Mouse (Mus musculus) lung, postnatal 0 days (tissue): ENCODE results near the gene Cmah. TPM values are rescaled to one million over a fixed set of nuclear protein-coding genes. Genes with fewer than 3 reads are reported as not detected.

Experiments used
- ATAC-seq: fragments of 200-750 bp; cut with Nextera tagmentation; 2 replicates; pipeline ENCODE4 v1.8.0; 2017; ENCODE audit warnings: moderate library complexity
- DNase-seq: peaks from one replicate; pipeline ENCODE4 v3.0.0-alpha.2; 2016; ENCODE audit warnings: low spot score
- H3K27ac ChIP-seq: fragments of 300-500 bp; sonication (generic); 2 replicates; pipeline ENCODE4 v1.5.1; 2014; ENCODE audit warnings: antibody characterized with exemption, mild to moderate bottlenecking, low read length, mixed read lengths
- H3K27me3 ChIP-seq: fragments of 300-500 bp; sonication (generic); replicated peaks from 2 replicates; pipeline ENCODE4 v1.6.1; 2014; ENCODE audit warnings: low read length, mixed read lengths; ENCODE audit not compliant: insufficient read depth
- H3K36me3 ChIP-seq: fragments of 300-500 bp; sonication (generic); 2 replicates; pipeline ENCODE4 v1.6.1; 2014; ENCODE audit warnings: low read length, mixed read lengths; ENCODE audit not compliant: insufficient read depth
- H3K4me1 ChIP-seq: fragments of 300-500 bp; sonication (generic); 2 replicates; pipeline ENCODE4 v1.6.1; 2014; ENCODE audit warnings: antibody characterized with exemption, low read depth, low read length, mixed read lengths; ENCODE audit not compliant: insufficient read depth
- H3K4me2 ChIP-seq: fragments of 300-500 bp; sonication (generic); replicated peaks from 2 replicates; pipeline ENCODE4 v1.6.1; 2014; ENCODE audit warnings: low read depth, mild to moderate bottlenecking, low read length, moderate library complexity, mixed read lengths
- H3K4me3 ChIP-seq: fragments of 300-500 bp; sonication (generic); 2 replicates; pipeline ENCODE4 v1.5.1; 2014; ENCODE audit warnings: low read depth, low read length
- H3K9ac ChIP-seq: fragments of 300-500 bp; sonication (generic); replicated peaks from 2 replicates; pipeline ENCODE4 v1.6.1; 2014; ENCODE audit warnings: low read depth, mild to moderate bottlenecking
- H3K9me3 ChIP-seq: fragments of 300-500 bp; sonication (generic); 2 replicates; pipeline ENCODE4 v1.6.1; 2016; ENCODE audit warnings: low read length, mixed read lengths
- CTCF ChIP-seq: IDR thresholded peaks from 2 replicates; pipeline ENCODE4 v1.5.1; 2016; ENCODE audit warnings: antibody characterized with exemption, mild to moderate bottlenecking
- EP300 ChIP-seq: IDR thresholded peaks from 2 replicates; pipeline ENCODE4 v1.6.1; 2016; ENCODE audit warnings: antibody characterized with exemption, mild to moderate bottlenecking, control low read depth
- WGBS: fragments of 180-500 bp; shearing (Covaris S2); extraction: QIAGEN DNeasy Blood & Tissue Kit; methylation state at CpG from one replicate; pipeline ENCODE4 v1.1.7; 2014; 5-methylcytosine and 5-hydroxymethylcytosine counted together
- polyA plus RNA-seq: library from polyadenylated mRNA; unstranded; fragments of >200 nt; fragmentation: Nextera tagmentation; extraction: Ambion mirVana; gene quantifications from 2 replicates; pipeline ENCODE4 v1.2.1, GENCODE M21; 2015

The Cmah gene
- polyA plus RNA-seq, 1 experiment from 2014 or later: 0.74 TPM

GRCm38 (mm10) chr13:24403054-24403453 is 75.8 kb downstream of the Cmah start:
- Histone ChIP-seq H3K27ac (no peak overlapping the region), H3K9ac (no peak overlapping the region), H3K9me3 (no peaks in the 10 kb centered on the region), H3K36me3 (no peaks in the 10 kb centered on the region), H3K4me1 (no peaks in the 10 kb centered on the region), H3K4me3 (no peak overlapping the region), H3K27me3 (no peaks in the 10 kb centered on the region), H3K4me2 (no peak overlapping the region)
- DNase-seq (no peak), ATAC-seq (no peak)
- no peak for TF ChIP-seq CTCF

- Histone ChIP-seq H3K9ac (no peak overlapping the region), H3K4me3 (no peak overlapping the region), H3K36me3 (no peaks in the 10 kb centered on the region)
These were observed 79.6 kb downstream of the Cmah start for GRCm38 (mm10) chr13:24406847-24407246.

GRCm38 (mm10) chr13:24414635-24415206 is 87.5 kb downstream of the Cmah start:
- Histone ChIP-seq H3K36me3 (no peaks in the 10 kb centered on the region), H3K9me3 (no peaks in the 10 kb centered on the region), H3K4me1 (no peaks in the 10 kb centered on the region), H3K4me2 (no peak overlapping the region), H3K4me3 (no peak overlapping the region), H3K27ac (no peak overlapping the region), H3K27me3 (no peaks in the 10 kb centered on the region), H3K9ac (no peak overlapping the region)
- no peak for DNase-seq
- WGBS: 56% methylated on average over 4 of the region's 4 CpGs
- no peak for ATAC-seq
- TF ChIP-seq CTCF: no peak
- TF ChIP-seq EP300: no peak

More at GRCm38 (mm10) chr13:24406847-24407246, 79.6 kb downstream of the Cmah start:
- 63% methylated on average over 2 of the region's 2 CpGs for WGBS
- DNase-seq: no peak
- no peak overlapping the region for H3K27ac ChIP-seq
- no peak overlapping the region for H3K4me2 ChIP-seq
- H3K4me1 ChIP-seq: no peaks in the 10 kb centered on the region
- no peaks in the 10 kb centered on the region for H3K9me3 ChIP-seq
- TF ChIP-seq CTCF (no peak), EP300 (no peak)
- ATAC-seq: no peak
- H3K27me3 ChIP-seq: no peaks in the 10 kb centered on the region

GRCm38 (mm10) chr13:24415506-24416206 is 88.5 kb downstream of the Cmah start:
- 59% methylated on average over 13 of the region's 13 CpGs for WGBS
- no peaks in the 10 kb centered on the region for H3K27me3 ChIP-seq
- no peaks in the 10 kb centered on the region for H3K36me3 ChIP-seq
- H3K4me2 ChIP-seq: no peak overlapping the region
- H3K9me3 ChIP-seq: no peaks in the 10 kb centered on the region
- ATAC-seq (no peak), DNase-seq (peak; percentile 6)
- H3K9ac ChIP-seq: no peak overlapping the region
- no peaks in the 10 kb centered on the region for H3K4me1 ChIP-seq
- TF ChIP-seq CTCF (no peak), EP300 (no peak)
- H3K4me3 ChIP-seq: no peak overlapping the region
- no peak overlapping the region for H3K27ac ChIP-seq

GRCm38 (mm10) chr13:24416409-24416808 is 89.2 kb downstream of the Cmah start:
- WGBS: 30% methylated on average over 4 of the region's 4 CpGs
- Histone ChIP-seq H3K9me3 (no peaks in the 10 kb centered on the region), H3K27me3 (no peaks in the 10 kb centered on the region), H3K4me1 (no peaks in the 10 kb centered on the region), H3K4me3 (no peak overlapping the region), H3K27ac (no peak overlapping the region), H3K9ac (no peak overlapping the region), H3K4me2 (no peak overlapping the region), H3K36me3 (no peaks in the 10 kb centered on the region)
- no peak for TF ChIP-seq EP300
- peak; percentile 61 for TF ChIP-seq CTCF
- peak; percentile 18 for DNase-seq
- no peak for ATAC-seq

GRCm38 (mm10) chr13:24418024-24418423 is 90.8 kb downstream of the Cmah start:
- Histone ChIP-seq H3K9ac (no peak overlapping the region), H3K27ac (no peak overlapping the region), H3K4me3 (no peak overlapping the region), H3K9me3 (no peaks in the 10 kb centered on the region), H3K27me3 (no peaks in the 10 kb centered on the region), H3K4me1 (no peaks in the 10 kb centered on the region), H3K4me2 (no peak overlapping the region), H3K36me3 (no peaks in the 10 kb centered on the region)
- TF ChIP-seq CTCF: no peak
- no peak for TF ChIP-seq EP300
- ATAC-seq (no peak), DNase-seq (no peak)
- WGBS: 50% methylated on average over 1 of the region's 1 CpGs
